Comparison of ENCODE assay signal across 25 mouse cellular contexts in the genomic region with DNA sequence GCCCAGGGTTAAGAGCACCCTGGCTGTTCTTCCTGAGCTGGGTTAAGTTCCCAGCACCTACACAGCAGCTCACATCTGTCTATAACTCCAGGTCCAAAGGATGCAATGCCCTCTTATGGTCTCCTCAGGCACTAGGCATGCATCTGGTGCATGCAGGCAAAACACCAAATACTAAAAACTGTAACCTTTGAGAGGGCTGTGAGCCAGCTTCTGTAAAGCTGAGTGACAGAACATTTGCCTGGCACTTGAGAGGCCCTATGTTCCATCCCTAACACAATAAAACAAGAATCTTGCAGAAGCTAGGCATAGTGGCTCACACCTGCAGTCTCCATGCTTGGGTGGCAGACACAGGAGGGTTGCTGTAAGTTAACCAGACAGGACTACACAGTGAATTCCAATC. TPM values are rescaled to one million over a fixed set of nuclear protein-coding genes. Genes with fewer than 3 reads are reported as not detected.
A peak's percentile ranks its signal among the peaks of the same experiment; 100 is the strongest.
DNase-seq lines count a peak whose midpoint lies in the region; ATAC-seq lines count a peak whose summit lies in the region.
"Had no signal": no experiment of that assay in that cellular context is flagged by ENCODE, and none has a peak within 500 bp of the region (broad histone marks: within the 10 kb centered on the region; RNA-seq: fewer than 3 reads in every experiment).

No protein-coding gene starts in this region.

- H3K4me2 ChIP-seq in heart, embryonic 11.5 days: no peak overlapping the region
- H3K4me2 ChIP-seq: embryonic facial prominence, embryonic 13.5 days; embryonic facial prominence, embryonic 15.5 days; forebrain, embryonic 12.5 days had no signal

- H3K36me3 ChIP-seq in heart, embryonic 11.5 days (ENCODE audit: control insufficient read depth, insufficient read depth, low read length): no peaks in the 10 kb centered on the region
- H3K36me3 ChIP-seq in megakaryocyte, embryonic 14.5 days (replicated peaks; ENCODE audit: low read length): peaks cover 9% of the 10 kb centered on the region
- H3K36me3 ChIP-seq: embryonic facial prominence, embryonic 13.5 days; embryonic facial prominence, embryonic 15.5 days; forebrain, embryonic 12.5 days had no signal

- no peak overlapping the region for H3K9ac ChIP-seq in heart, embryonic 11.5 days (ENCODE audit: low read depth, low read length)
- H3K9ac ChIP-seq: embryonic facial prominence, embryonic 13.5 days; embryonic facial prominence, embryonic 15.5 days; forebrain, embryonic 12.5 days had no signal

- H3K4me1 ChIP-seq in heart, embryonic 11.5 days (ENCODE audit: control insufficient read depth, insufficient read depth, low read length): peaks cover 16% of the 10 kb centered on the region
- H3K4me1 ChIP-seq in megakaryocyte, embryonic 14.5 days: peaks cover 71% of the 10 kb centered on the region

- H3K4me3 ChIP-seq in heart, embryonic 11.5 days (ENCODE audit: low read depth, low read length): no peak overlapping the region
- peak overlapping the region; percentile 54 for H3K4me3 ChIP-seq in megakaryocyte, embryonic 14.5 days (replicated peaks)
- H3K4me3 ChIP-seq: embryonic facial prominence, embryonic 13.5 days; embryonic facial prominence, embryonic 15.5 days; erythroblast, embryonic 14.5 days; forebrain, embryonic 10.5 days; forebrain, embryonic 12.5 days had no signal

- H3K27me3 ChIP-seq in heart, embryonic 11.5 days (ENCODE audit: control insufficient read depth, insufficient read depth, low read length): no peaks in the 10 kb centered on the region
- H3K27me3 ChIP-seq in megakaryocyte, embryonic 14.5 days (replicated peaks): no peaks in the 10 kb centered on the region
- H3K27me3 ChIP-seq: embryonic facial prominence, embryonic 13.5 days; embryonic facial prominence, embryonic 15.5 days; forebrain, embryonic 12.5 days; Patski had no signal

- no peak for ATAC-seq in heart, embryonic 11.5 days (replicated peaks; ENCODE audit: insufficient number of reproducible peaks, low FRiP score, low TSS enrichment)
- ATAC-seq in megakaryocyte, adult 5-6 weeks (ENCODE audit: poor library complexity, severe bottlenecking): no peak
- ATAC-seq: activated CD4-positive, CD25-positive, alpha-beta regulatory T cell, adult 4 months; forebrain, embryonic 14.5 days; forebrain, embryonic 16.5 days; Patski had no signal

- H3K9me3 ChIP-seq in heart, embryonic 11.5 days (replicated peaks; ENCODE audit: control insufficient read depth, low read length): no peaks in the 10 kb centered on the region
- H3K9me3 ChIP-seq in megakaryocyte, embryonic 14.5 days: no peaks in the 10 kb centered on the region
- H3K9me3 ChIP-seq: embryonic facial prominence, embryonic 13.5 days; embryonic facial prominence, embryonic 15.5 days; forebrain, embryonic 12.5 days had no signal

- no peak overlapping the region for H3K27ac ChIP-seq in heart, embryonic 11.5 days (ENCODE audit: low read depth, low read length)
- H3K27ac ChIP-seq: embryonic facial prominence, embryonic 13.5 days; embryonic facial prominence, embryonic 15.5 days; forebrain, embryonic 10.5 days; forebrain, embryonic 12.5 days had no signal

- peak; percentile 83 for DNase-seq in heart, adult 11 months
- peak; percentile 50 for DNase-seq in adipocyte (ENCODE audit: low spot score)
- no peak for DNase-seq in left cerebral cortex, adult 8-10 months (ENCODE audit: low spot score in 2 of 2)
- DNase-seq in adrenal gland, adult 8-10 months: no peak
- DNase-seq: adrenal gland, adult 2 months; adrenal gland, postnatal 14 days; adrenal gland, postnatal 36 days; cerebellum, adult 11-12 months; cerebellum, adult 2 months; cerebellum, adult 9-11 months; cerebellum, postnatal 14 days; cerebellum, postnatal 36 days; embryo, embryonic 11 days had no signal

RNA-seq across cellular contexts. Expression of gene Gm10638, which starts 3.9 kb away (rescaled TPM):
- 1.7 and 2.0 TPM in 2 replicates for polyA plus RNA-seq in heart, embryonic 11.5 days (2014; fragmentation: Nextera tagmentation; extraction: Ambion mirVana)
- 4.0 and 17.9 TPM in 2 replicates for polyA plus RNA-seq in megakaryocyte, embryonic 14.5 days (2012; ENCODE audit: insufficient read depth, low replicate concordance)
- not detected in 2 replicates for total RNA-seq in megakaryocyte, adult 5-6 weeks (2015)
- not detected in 2 replicates for total RNA-seq in megakaryocyte, adult 5-6 weeks (2017)
- 1 to 10 TPM; 1.5 to 3.5 (median 2.0) TPM for total RNA-seq in left cerebral cortex, adult 8-10 months (2022)
- 1 to 10 TPM; 2.0 to 5.3 (median 2.6) TPM for total RNA-seq in adrenal gland, adult 8-10 months (2022)
- polyA plus RNA-seq: activated CD4-positive, CD25-positive, alpha-beta regulatory T cell, adult 4 months had no signal

RNA-seq across cellular contexts. Expression of gene Siah1a, which starts 4.1 kb away (rescaled TPM):
- 30.1 and 31.5 TPM in 2 replicates for polyA plus RNA-seq in heart, embryonic 11.5 days (2014; fragmentation: Nextera tagmentation; extraction: Ambion mirVana)
- 2.3 and 3.1 TPM in 2 replicates for polyA plus RNA-seq in megakaryocyte, embryonic 14.5 days (2012; ENCODE audit: insufficient read depth, low replicate concordance)
- total RNA-seq in megakaryocyte, adult 5-6 weeks (2015): 14.2 and 16.3 TPM in 2 replicates
- 14.6 and 15.2 TPM in 2 replicates for total RNA-seq in megakaryocyte, adult 5-6 weeks (2017)
- 10 to 100 TPM; 29.6 to 34.1 (median 31.4) TPM for total RNA-seq in left cerebral cortex, adult 8-10 months (2022)
- 10 to 100 TPM; 17.7 to 23.7 (median 19.7) TPM for total RNA-seq in adrenal gland, adult 8-10 months (2022)

Comparison
In these comparisons a context has a peak if more than half of its experiments do, and no peak if none do; other contexts are left out.
1. DNase-seq: peak in heart, adult 11 months (single experiment) and adipocyte (single experiment); none in left cerebral cortex, adult 8-10 months (0 of 2) and adrenal gland, adult 8-10 months (single experiment).